Mouse (Mus musculus) limb, embryonic 14.5 days (tissue): ENCODE results near the gene Asb3. TPM values are rescaled to one million over a fixed set of nuclear protein-coding genes. Genes with fewer than 3 reads are reported as not detected.

Source experiments
- ATAC-seq: fragments of 200-750 bp; cut with Nextera tagmentation; 2 replicates; pipeline ENCODE4 v1.8.0; 2017; ENCODE audit warnings: low read depth, moderate number of reproducible peaks, moderate TSS enrichment; ENCODE audit not compliant: low FRiP score
- DNase-seq: peaks from one replicate; pipeline ENCODE4 v3.0.0-alpha.2; 2015; ENCODE audit warnings: low spot score
- H3K27ac ChIP-seq: fragments of 300-500 bp; sonication (generic); replicated peaks from 2 replicates; pipeline ENCODE4 v1.5.1; 2014; ENCODE audit warnings: low read depth, mild to moderate bottlenecking, low read length, moderate library complexity, mixed read lengths
- H3K27me3 ChIP-seq: fragments of 300-500 bp; sonication (generic); 2 replicates; pipeline ENCODE4 v1.6.1; 2014; ENCODE audit warnings: low read length, mixed read lengths; ENCODE audit not compliant: control insufficient read depth, insufficient read depth
- H3K36me3 ChIP-seq: fragments of 300-500 bp; sonication (generic); 2 replicates; pipeline ENCODE4 v1.6.1; 2014; ENCODE audit warnings: mild to moderate bottlenecking, low read length, moderate library complexity, mixed read lengths; ENCODE audit not compliant: control insufficient read depth, insufficient read depth
- H3K4me1 ChIP-seq: fragments of 300-500 bp; sonication (generic); 2 replicates; pipeline ENCODE4 v1.6.1; 2014; ENCODE audit warnings: antibody characterized with exemption, low read length, mixed read lengths; ENCODE audit not compliant: control insufficient read depth, insufficient read depth
- H3K4me2 ChIP-seq: fragments of 300-500 bp; sonication (generic); replicated peaks from 2 replicates; pipeline ENCODE4 v1.6.1; 2014; ENCODE audit warnings: low read depth, mild to moderate bottlenecking, low read length, moderate library complexity; ENCODE audit not compliant: severe bottlenecking
- H3K4me3 ChIP-seq: fragments of 300-500 bp; sonication (generic); replicated peaks from 2 replicates; pipeline ENCODE4 v1.5.1; 2014; ENCODE audit warnings: low read length
- H3K9ac ChIP-seq: fragments of 300-500 bp; sonication (generic); 2 replicates; pipeline ENCODE4 v1.6.1; 2014; ENCODE audit warnings: mild to moderate bottlenecking, low read depth, low read length, moderate library complexity; ENCODE audit not compliant: severe bottlenecking
- H3K9me3 ChIP-seq: fragments of 300-500 bp; sonication (generic); 2 replicates; pipeline ENCODE4 v1.6.1; 2016; ENCODE audit warnings: low read length; ENCODE audit not compliant: control insufficient read depth
- POLR2A ChIP-seq: fragments of 200-500 bp; IDR thresholded peaks from 2 replicates; pipeline ENCODE4 v1.8.0; 2012; ENCODE audit warnings: inconsistent platforms, mild to moderate bottlenecking, moderate library complexity, borderline replicate concordance; ENCODE audit not compliant: insufficient read depth, insufficient read length; ENCODE audit errors: extremely low read depth
- WGBS: fragments of 180-500 bp; shearing (Covaris S2); extraction: QIAGEN DNeasy Blood & Tissue Kit; methylation state at CpG from one replicate; pipeline ENCODE4 v1.1.7; 2014; 5-methylcytosine and 5-hydroxymethylcytosine counted together
- polyA plus RNA-seq, 2 experiments: library from polyadenylated mRNA; depleted of rRNA in 1 of 2; stranded (reverse) in 1 of 2; unstranded in 1 of 2; fragments of >200 nt; fragmentation: Nextera tagmentation in 1 of 2; extraction: Ambion mirVana in 1 of 2; gene quantifications; 2 replicates each; pipeline versions ENCODE4 v1.2.1 to v1.2.3; 2012 to 2014

Gene Asb3
- polyA plus RNA-seq, 2 experiments = 15.3 to 31.5 TPM

DNA sequence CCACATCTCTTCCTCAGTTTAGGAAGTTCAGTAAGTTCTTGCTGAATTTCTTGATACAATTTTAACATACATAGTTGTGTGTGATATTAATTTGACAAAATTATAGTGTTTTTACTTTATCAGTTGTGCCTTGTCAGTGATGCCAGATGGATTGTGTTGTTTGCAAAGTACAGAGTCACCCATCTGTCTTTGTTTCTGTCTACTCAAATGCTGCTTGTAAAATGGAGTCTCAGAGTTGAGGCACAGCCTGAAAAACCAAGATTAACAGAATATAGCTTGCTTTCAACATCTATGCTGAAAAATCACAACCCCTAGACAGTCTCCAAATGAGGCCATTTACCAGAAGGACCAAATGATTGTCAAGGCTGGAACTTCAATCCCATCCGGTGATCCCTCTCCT is 43.3 kb downstream of the Asb3 start:
- ATAC-seq (no peak), DNase-seq (no peak)
- no peaks in the 10 kb centered on the region for H3K27me3 ChIP-seq
- H3K9ac ChIP-seq = no peak overlapping the region
- H3K4me2 ChIP-seq = no peak overlapping the region
- H3K9me3 ChIP-seq = no peaks in the 10 kb centered on the region
- no peak overlapping the region for H3K4me3 ChIP-seq
- WGBS = no CpG with 5 or more reads among the region's 1 CpGs
- no peak for TF ChIP-seq POLR2A
- H3K4me1 ChIP-seq = no peaks in the 10 kb centered on the region
- no peak overlapping the region for H3K27ac ChIP-seq
- H3K36me3 ChIP-seq = peaks cover 30% of the 10 kb centered on the region

- peaks cover 70% of the 10 kb centered on the region for H3K36me3 ChIP-seq
- TF ChIP-seq POLR2A = no peak
- H3K4me3 ChIP-seq = no peak overlapping the region
- H3K4me2 ChIP-seq = no peak overlapping the region
- DNase-seq = no peak
- no peaks in the 10 kb centered on the region for H3K4me1 ChIP-seq
- H3K27ac ChIP-seq = no peak overlapping the region
- H3K9me3 ChIP-seq = no peaks in the 10 kb centered on the region
- 93% methylated on average over 2 of the region's 2 CpGs for WGBS
- no peak overlapping the region for H3K9ac ChIP-seq
- ATAC-seq = no peak
- H3K27me3 ChIP-seq = no peaks in the 10 kb centered on the region
Observed at GRCm38 (mm10) chr11:30943522-30943921, 58.3 kb downstream of the Asb3 start.

DNA sequence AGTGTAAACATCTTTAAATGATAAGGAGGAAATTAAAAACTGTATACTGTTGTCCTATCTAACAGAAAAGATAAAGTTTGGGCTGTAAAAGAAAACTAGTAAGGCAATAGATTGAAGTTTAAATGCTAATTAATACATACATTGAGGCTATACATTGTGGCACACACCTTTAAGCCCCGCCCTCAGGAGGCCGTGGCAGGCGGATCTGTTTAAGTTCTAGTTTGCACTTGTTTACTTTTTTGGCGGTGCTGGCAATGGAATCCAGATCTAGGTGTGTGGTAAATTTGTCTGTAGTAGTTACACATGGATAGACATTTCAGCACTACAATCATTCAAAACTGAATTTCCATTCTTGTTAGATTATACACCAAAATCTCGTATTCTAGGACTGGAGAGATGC is 67.6 kb downstream of the Asb3 start:
- ATAC-seq (no peak), DNase-seq (no peak)
- H3K4me2 ChIP-seq = peak overlapping the region; percentile 67
- no peak overlapping the region for H3K9ac ChIP-seq
- no peaks in the 10 kb centered on the region for H3K27me3 ChIP-seq
- peaks cover 38% of the 10 kb centered on the region for H3K36me3 ChIP-seq
- H3K9me3 ChIP-seq = peaks cover 5% of the 10 kb centered on the region; the same call in 1 of the 2 replicates
- 46% methylated on average over 5 of the region's 5 CpGs for WGBS
- H3K4me1 ChIP-seq = peaks cover 10% of the 10 kb centered on the region
- H3K4me3 ChIP-seq = peak overlapping the region; percentile 81
- TF ChIP-seq POLR2A = no peak
- no peak overlapping the region for H3K27ac ChIP-seq

DNA sequence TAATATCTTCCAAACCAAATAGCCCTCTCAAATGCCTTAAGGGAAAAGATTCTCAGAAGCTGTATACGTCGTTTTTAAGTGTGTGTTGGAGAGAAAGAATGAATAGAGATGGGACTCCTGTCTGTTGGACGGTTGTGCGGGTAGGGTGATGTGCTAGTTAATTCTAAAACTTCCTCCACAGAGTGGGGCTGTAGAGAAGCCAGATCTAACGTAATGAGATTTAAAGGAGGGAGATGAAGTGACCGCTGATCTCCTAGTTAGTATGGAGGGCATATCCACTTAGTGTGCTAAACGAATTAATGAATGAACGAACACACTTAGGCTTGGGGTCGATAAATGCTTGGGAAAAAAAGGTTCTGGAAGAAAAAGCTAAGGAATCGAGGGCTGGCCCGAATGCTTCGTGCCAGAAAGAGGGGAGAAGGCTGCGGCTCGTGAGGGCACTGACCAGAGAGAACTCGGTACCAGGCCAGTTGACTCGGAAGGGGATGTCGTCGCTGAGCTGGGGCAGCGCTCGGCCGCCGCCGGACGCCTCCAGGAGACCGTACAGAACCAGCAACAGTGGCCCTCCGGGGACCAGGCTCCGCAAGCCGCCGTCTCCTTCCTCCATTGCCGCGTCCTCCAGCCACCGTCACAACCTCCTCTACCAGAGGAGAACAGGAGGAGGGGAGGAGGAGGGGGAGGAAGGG is 68.4 kb downstream of the Asb3 start:
- Histone ChIP-seq H3K27ac (peak overlapping the region; percentile 84), H3K9me3 (peaks cover 5% of the 10 kb centered on the region; the same call in 1 of the 2 replicates), H3K4me2 (peak overlapping the region; percentile 67), H3K4me3 (peak overlapping the region; percentile 81), H3K4me1 (peaks cover 10% of the 10 kb centered on the region), H3K36me3 (peaks cover 33% of the 10 kb centered on the region), H3K27me3 (no peaks in the 10 kb centered on the region), H3K9ac (peak overlapping the region; percentile 88)
- DNase-seq (peak; percentile 41), ATAC-seq (peak; percentile 78)
- WGBS = 3% methylated on average over 31 of the region's 32 CpGs
- TF ChIP-seq POLR2A = no peak

GRCm38 (mm10) chr11:30954279-30954725 is 69.1 kb downstream of the Asb3 start, which contains the start of gene Erlec1:
Gene Erlec1, minus strand, starts transcription at chr11:30954335.
- H3K36me3 ChIP-seq = peaks cover 26% of the 10 kb centered on the region
- peak; percentile 96 for ATAC-seq

More at GRCm38 (mm10) chr11:30954279-30954725, 69.1 kb downstream of the Asb3 start, which contains the start of gene Erlec1:
- Histone ChIP-seq H3K4me3 (peak within 1 kb of the TSS; percentile 81), H3K27ac (peak within 1 kb of the TSS; percentile 84), H3K4me1 (peaks cover 10% of the 10 kb centered on the region), H3K9me3 (peaks cover 5% of the 10 kb centered on the region; the same call in 1 of the 2 replicates), H3K4me2 (peak within 1 kb of the TSS; percentile 75), H3K9ac (peak within 1 kb of the TSS; percentile 88), H3K27me3 (no peaks in the 10 kb centered on the region)
- DNase-seq = peak; percentile 92
- under 1% methylated on average over 38 of the region's 40 CpGs for WGBS
- 0 out of 2 replicates have a peak, but pooled peaks have one; percentile 45 for TF ChIP-seq POLR2A
